Mouse (Mus musculus) embryonic facial prominence, embryonic 11.5 days (tissue): ENCODE data around the gene Fam131a. TPM values are rescaled to one million over a fixed set of nuclear protein-coding genes. Genes with fewer than 3 reads are reported as not detected.
"Not testable (repeated sequence)": the region's sequence is repeated elsewhere in the genome, so short reads cannot be mapped to it uniquely, and the experiment has no call there.

Experiments
- ATAC-seq: fragments of 200-750 bp; cut with Nextera tagmentation; replicated peaks from 2 replicates; pipeline ENCODE4 v1.8.0; 2017; ENCODE audit warnings: low read depth; ENCODE audit not compliant: insufficient number of reproducible peaks, low FRiP score, low TSS enrichment
- DNase-seq: peaks from one replicate; pipeline ENCODE4 v3.0.0-alpha.2; 2015; ENCODE audit warnings: low spot score
- H3K27ac ChIP-seq: fragments of 300-500 bp; sonication (generic); replicated peaks from 2 replicates; pipeline ENCODE4 v1.5.1; 2014; ENCODE audit warnings: mild to moderate bottlenecking, low read depth, low read length, control low read depth
- H3K27me3 ChIP-seq: fragments of 300-500 bp; sonication (generic); 2 replicates; pipeline ENCODE4 v1.6.1; 2014; ENCODE audit warnings: mild to moderate bottlenecking, low read length, moderate library complexity, mixed read lengths; ENCODE audit not compliant: control insufficient read depth, insufficient read depth
- H3K36me3 ChIP-seq: fragments of 300-500 bp; sonication (generic); replicated peaks from 2 replicates; pipeline ENCODE4 v1.6.1; 2014; ENCODE audit warnings: low read depth, mild to moderate bottlenecking, low read length, moderate library complexity, mixed read lengths; ENCODE audit not compliant: control insufficient read depth, insufficient read depth
- H3K4me1 ChIP-seq: fragments of 300-500 bp; sonication (generic); 2 replicates; pipeline ENCODE4 v1.6.1; 2014; ENCODE audit warnings: low read length, mixed read lengths; ENCODE audit not compliant: control insufficient read depth, insufficient read depth
- H3K4me2 ChIP-seq: fragments of 300-500 bp; sonication (generic); 2 replicates; pipeline ENCODE4 v1.6.1; 2014; ENCODE audit warnings: low read depth, mild to moderate bottlenecking, control low read depth, low read length, moderate library complexity
- H3K4me3 ChIP-seq: fragments of 300-500 bp; sonication (generic); 2 replicates; pipeline ENCODE4 v1.5.1; 2014; ENCODE audit warnings: low read depth, low read length, control low read depth
- H3K9ac ChIP-seq: fragments of 300-500 bp; sonication (generic); replicated peaks from 2 replicates; pipeline ENCODE4 v1.6.1; 2014; ENCODE audit warnings: mild to moderate bottlenecking, control low read depth, low read length
- H3K9me3 ChIP-seq: fragments of 300-500 bp; sonication (generic); replicated peaks from 2 replicates; pipeline ENCODE4 v1.6.1; 2016; ENCODE audit warnings: mild to moderate bottlenecking, low read length, inconsistent platforms, mixed read lengths; ENCODE audit not compliant: control insufficient read depth
- WGBS: fragments of 180-500 bp; shearing (Covaris S2); extraction: QIAGEN DNeasy Blood & Tissue Kit; methylation state at CpG from one replicate; pipeline ENCODE4 v1.1.7; 2014; 5-methylcytosine and 5-hydroxymethylcytosine counted together
- polyA plus RNA-seq: library from polyadenylated mRNA; unstranded; fragments of >200 nt; fragmentation: Nextera tagmentation; extraction: Ambion mirVana; gene quantifications from 2 replicates; pipeline ENCODE4 v1.2.1, GENCODE M21; 2014

The Fam131a gene
- 3.9 and 4.4 TPM in 2 replicates for polyA plus RNA-seq

GRCm38 (mm10) chr16:20693111-20693701 is at the start of gene Fam131a:
Gene Fam131a, plus strand, starts transcription at chr16:20693241.
- Histone ChIP-seq H3K27ac (peak within 1 kb of the TSS; percentile 59), H3K4me1 (peaks cover 5% of the 10 kb centered on the region; the same call in 1 of the 2 replicates), H3K4me2 (peak within 1 kb of the TSS; percentile 87), H3K27me3 (no peaks in the 10 kb centered on the region), H3K36me3 (peaks cover 20% of the 10 kb centered on the region), H3K4me3 (peak within 1 kb of the TSS; percentile 57), H3K9me3 (no peaks in the 10 kb centered on the region), H3K9ac (peak within 1 kb of the TSS; percentile 62)
- ATAC-seq (peak; percentile 93), DNase-seq (peak; percentile 94)
- WGBS = under 1% methylated on average over 37 of the region's 37 CpGs

GRCm38 (mm10) chr16:20643911-20644310 is 49.1 kb upstream of the Fam131a start:
- no peaks in the 10 kb centered on the region for H3K4me1 ChIP-seq
- no peak overlapping the region for H3K4me3 ChIP-seq
- no peaks in the 10 kb centered on the region for H3K9me3 ChIP-seq
- H3K9ac ChIP-seq = no peak overlapping the region
- no peak overlapping the region for H3K27ac ChIP-seq
- ATAC-seq (no peak), DNase-seq (no peak)
- H3K27me3 ChIP-seq = no peaks in the 10 kb centered on the region
- H3K36me3 ChIP-seq = no peaks in the 10 kb centered on the region
- H3K4me2 ChIP-seq = no peak overlapping the region
- 84% methylated on average over 7 of the region's 7 CpGs for WGBS

- Histone ChIP-seq H3K27ac (peak within 1 kb of the TSS; percentile 38; the same call in 1 of the 2 replicates), H3K36me3 (peaks cover 2% of the 10 kb centered on the region; the same call in 1 of the 2 replicates), H3K4me2 (peak within 1 kb of the TSS; percentile 76), H3K4me1 (no peaks in the 10 kb centered on the region; the same call in 1 of the 2 replicates), H3K4me3 (peak within 1 kb of the TSS; percentile 94), H3K9me3 (no peaks in the 10 kb centered on the region), H3K27me3 (no peaks in the 10 kb centered on the region), H3K9ac (peak within 1 kb of the TSS; percentile 84)
- DNase-seq = peak; percentile 96
- WGBS = 2% methylated on average over 46 of the region's 46 CpGs
- peak; percentile 96 for ATAC-seq
Measured at GRCm38 (mm10) chr16:20651076-20651946, 41.7 kb upstream of the Fam131a start, which contains the start of gene Psmd2. Gene Psmd2, plus strand, starts transcription at chr16:20651652.

DNA sequence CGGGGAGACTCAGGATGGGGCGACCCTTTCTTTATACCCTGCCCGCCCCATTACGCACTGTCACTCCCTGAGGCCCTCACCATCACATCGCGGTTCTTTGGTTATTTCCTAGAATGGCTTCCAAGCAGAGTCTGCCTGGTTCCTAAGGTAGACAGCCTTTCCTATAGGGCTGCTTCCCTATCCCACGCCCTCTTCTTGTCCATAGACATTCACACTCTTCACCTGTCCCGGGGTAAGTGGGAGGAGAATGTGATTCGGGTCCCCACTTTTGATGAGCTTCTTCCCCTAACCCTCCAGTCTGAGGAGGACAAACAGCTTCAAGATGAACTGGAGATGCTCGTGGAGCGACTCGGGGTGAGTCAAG is 41.1 kb upstream of the Fam131a start:
- H3K4me1 ChIP-seq = no peaks in the 10 kb centered on the region; the same call in 1 of the 2 replicates
- ATAC-seq (no peak; the same call in 1 of the 2 replicates), DNase-seq (no peak)
- H3K9me3 ChIP-seq = no peaks in the 10 kb centered on the region
- H3K4me2 ChIP-seq = peak overlapping the region; percentile 76
- no peaks in the 10 kb centered on the region for H3K27me3 ChIP-seq
- no peak overlapping the region for H3K27ac ChIP-seq
- H3K36me3 ChIP-seq = peaks cover 2% of the 10 kb centered on the region
- peak overlapping the region; percentile 94 for H3K4me3 ChIP-seq
- WGBS = 12% methylated on average over 12 of the region's 12 CpGs
- H3K9ac ChIP-seq = peak overlapping the region; percentile 84

DNA sequence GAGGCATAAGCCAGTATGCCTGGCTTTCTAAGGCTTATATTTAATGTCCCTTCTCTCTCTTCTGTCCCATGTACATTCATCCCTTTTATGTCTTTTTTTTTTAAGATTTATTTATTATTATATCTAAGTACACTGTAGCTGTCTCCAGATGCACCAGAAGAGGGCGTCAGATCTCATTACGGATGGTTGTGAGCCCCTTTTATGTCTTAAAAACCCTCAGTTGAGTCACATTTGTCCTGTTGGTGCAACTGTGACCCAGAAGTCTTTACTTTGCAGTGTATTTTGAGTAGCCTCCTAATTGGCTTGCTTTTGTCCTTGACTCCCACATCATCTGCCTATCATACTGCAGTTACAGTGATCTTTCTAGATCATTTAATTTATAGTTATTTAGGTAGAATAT is 39.7 kb upstream of the Fam131a start:
- peaks cover 2% of the 10 kb centered on the region for H3K36me3 ChIP-seq
- DNase-seq (no peak), ATAC-seq (no peak)
- H3K4me2 ChIP-seq = no peak overlapping the region
- no peak overlapping the region for H3K4me3 ChIP-seq
- H3K4me1 ChIP-seq = no peaks in the 10 kb centered on the region; the same call in 1 of the 2 replicates
- no peaks in the 10 kb centered on the region for H3K27me3 ChIP-seq
- H3K9ac ChIP-seq = no peak overlapping the region
- WGBS = 59% methylated on average over 2 of the region's 2 CpGs
- no peak overlapping the region for H3K27ac ChIP-seq
- no peaks in the 10 kb centered on the region for H3K9me3 ChIP-seq

DNA sequence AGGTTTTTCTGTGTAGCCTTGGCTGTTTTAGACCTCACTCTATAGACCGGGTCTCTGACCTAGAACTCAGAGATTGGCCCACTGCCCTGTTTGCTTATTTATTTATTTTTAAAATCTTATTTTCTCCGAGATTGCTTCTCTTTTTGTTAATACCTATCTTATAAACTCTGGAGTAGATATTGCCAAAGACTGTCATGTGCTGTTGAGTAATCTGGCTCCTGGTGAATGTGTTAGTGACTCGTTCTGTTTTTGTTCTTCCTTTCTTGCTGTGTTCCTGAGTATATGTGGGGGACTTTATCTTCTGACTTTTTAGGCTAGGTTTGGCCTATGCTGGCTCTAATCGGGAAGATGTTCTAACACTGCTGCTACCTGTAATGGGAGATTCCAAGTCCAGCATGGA is 35.4 kb upstream of the Fam131a start:
- H3K27me3 ChIP-seq = no peaks in the 10 kb centered on the region
- ATAC-seq (no peak), DNase-seq (no peak)
- no peak overlapping the region for H3K4me2 ChIP-seq
- H3K9me3 ChIP-seq = no peaks in the 10 kb centered on the region
- 94% methylated on average over 4 of the region's 4 CpGs for WGBS
- no peak overlapping the region for H3K27ac ChIP-seq
- H3K4me3 ChIP-seq = no peak overlapping the region
- no peak overlapping the region for H3K9ac ChIP-seq
- H3K4me1 ChIP-seq = no peaks in the 10 kb centered on the region; the same call in 1 of the 2 replicates
- peaks cover 11% of the 10 kb centered on the region for H3K36me3 ChIP-seq

GRCm38 (mm10) chr16:20668013-20668412 is 25.0 kb upstream of the Fam131a start, which contains the start of gene Eif4g1:
Gene Eif4g1, plus strand, starts transcription at chr16:20668313.
- H3K4me3 ChIP-seq, DNase-seq, H3K4me1 ChIP-seq, H3K36me3 ChIP-seq, H3K27me3 ChIP-seq, H3K4me2 ChIP-seq, ATAC-seq, H3K9me3 ChIP-seq, H3K27ac ChIP-seq, H3K9ac ChIP-seq: not testable (repeated sequence)
- 100% methylated on average over 5 of the region's 6 CpGs for WGBS

DNA sequence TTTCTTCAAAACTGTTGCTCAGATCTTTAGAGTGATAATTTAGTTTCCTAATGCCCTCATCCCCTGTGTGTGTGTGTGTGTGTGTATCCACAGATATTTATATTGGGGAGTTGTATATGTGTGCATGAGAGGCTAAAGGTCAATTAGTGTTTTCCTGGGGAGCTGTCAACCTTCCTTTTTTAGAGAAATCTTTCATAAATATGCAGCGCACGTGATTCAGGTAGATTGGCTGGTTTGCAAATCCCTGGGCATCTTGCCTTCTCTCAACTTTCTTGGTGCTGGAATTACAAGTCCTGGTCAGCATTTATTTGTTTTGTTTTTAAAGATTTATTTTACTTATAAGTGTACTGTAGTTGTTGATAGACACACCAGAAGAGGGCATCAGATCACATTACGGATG is 22.8 kb upstream of the Fam131a start:
- H3K36me3 ChIP-seq = peaks cover 1% of the 10 kb centered on the region; the same call in 1 of the 2 replicates
- no peaks in the 10 kb centered on the region for H3K27me3 ChIP-seq
- H3K4me2 ChIP-seq = no peak overlapping the region
- 75% methylated on average over 3 of the region's 3 CpGs for WGBS
- no peak overlapping the region for H3K27ac ChIP-seq
- ATAC-seq (no peak), DNase-seq (no peak)
- no peaks in the 10 kb centered on the region for H3K9me3 ChIP-seq
- H3K4me1 ChIP-seq = peaks cover 7% of the 10 kb centered on the region
- H3K4me3 ChIP-seq = no peak overlapping the region
- H3K9ac ChIP-seq = no peak overlapping the region
